Mouse (Mus musculus) urinary bladder, postnatal 14 days (tissue): ENCODE results near the gene Mapk8ip1.
A peak's percentile ranks its signal among the peaks of the same experiment; 100 is the strongest.

Experiments used
- DNase-seq: peaks from one replicate; pipeline ENCODE4 v3.0.0; 2021; ENCODE audit warnings: low spot score

Gene Mapk8ip1

GRCm38 (mm10) chr2:92372767-92373436 is 28.2 kb downstream of the Mapk8ip1 start:
- DNase-seq, result peak; percentile 80

- no peak for DNase-seq
These were observed 28.9 kb downstream of the Mapk8ip1 start for GRCm38 (mm10) chr2:92371971-92372690.

GRCm38 (mm10) chr2:92370821-92371805 is 29.9 kb downstream of the Mapk8ip1 start:
- DNase-seq, result peak; percentile 92

DNA sequence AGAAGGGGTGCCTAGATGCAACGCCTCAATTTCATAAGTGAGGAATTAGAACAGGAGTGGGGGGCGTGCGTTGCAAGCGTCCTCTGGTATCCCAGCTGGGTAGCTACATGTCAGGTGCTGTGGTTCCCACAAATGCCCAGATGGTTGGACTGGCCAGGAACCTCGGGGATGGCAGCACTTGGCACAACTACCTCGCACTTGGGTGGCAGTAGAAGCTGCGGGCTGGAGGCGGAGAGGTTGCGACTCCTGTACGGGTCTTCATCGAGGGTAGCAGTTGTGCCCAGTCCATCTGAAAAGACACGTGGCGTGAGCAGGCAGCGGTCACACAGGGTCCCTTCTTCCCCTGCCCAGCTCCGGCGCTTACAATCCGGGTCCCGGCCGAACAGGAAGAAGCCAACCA is 30.7 kb downstream of the Mapk8ip1 start:
- DNase-seq, result no peak

DNA sequence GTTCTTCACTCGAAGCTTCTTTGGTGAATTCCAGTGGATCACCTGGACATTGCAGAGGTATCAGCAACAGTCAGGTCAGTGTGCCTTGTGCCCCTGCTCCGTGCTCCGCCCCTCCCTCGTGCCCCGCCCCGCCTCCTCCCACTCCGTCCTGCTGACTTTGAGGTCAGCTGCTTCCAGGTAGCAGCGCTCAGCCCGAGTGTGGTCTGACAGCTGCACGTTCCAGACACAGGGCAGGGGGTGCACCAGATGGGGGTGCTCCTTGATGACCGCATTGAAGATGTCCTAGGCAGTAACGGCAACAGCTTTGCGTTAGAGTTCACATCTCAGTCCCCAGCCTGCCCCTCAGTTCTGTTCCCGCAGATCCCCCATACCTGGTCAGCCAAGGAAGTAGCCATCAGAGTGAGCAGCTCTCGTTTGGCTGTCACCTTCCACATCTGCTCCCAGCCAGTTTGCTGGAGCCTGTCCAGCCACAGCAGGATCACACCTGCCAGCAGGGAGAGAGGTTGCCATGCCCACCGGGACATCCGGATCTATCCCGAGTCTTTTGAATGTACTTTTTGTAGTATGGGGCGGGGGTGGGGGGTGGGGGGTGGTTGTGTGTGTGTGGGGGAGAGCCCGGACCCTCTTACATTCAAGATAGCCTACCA is 33.6 kb downstream of the Mapk8ip1 start:
- no peak for DNase-seq

DNA sequence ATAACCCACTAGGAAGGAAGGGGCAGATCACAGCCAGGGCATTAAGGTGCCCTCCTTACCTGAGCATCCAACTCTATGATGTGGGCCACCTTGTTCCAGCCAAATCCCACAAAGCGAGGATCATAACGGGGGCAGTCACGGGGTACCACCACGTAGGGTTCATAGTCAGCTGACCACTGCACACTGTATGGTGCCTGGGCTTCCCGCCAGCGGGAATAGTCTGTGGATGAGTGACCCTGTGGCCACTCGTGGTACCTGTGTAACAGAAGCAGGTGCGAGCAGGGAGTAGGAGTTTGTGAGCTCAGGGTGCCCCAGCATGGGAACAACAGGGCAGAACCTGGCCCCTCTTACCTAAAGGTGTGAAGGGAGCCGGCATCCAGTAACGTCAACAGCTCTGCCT is 35.5 kb downstream of the Mapk8ip1 start:
- DNase-seq, result no peak

DNA sequence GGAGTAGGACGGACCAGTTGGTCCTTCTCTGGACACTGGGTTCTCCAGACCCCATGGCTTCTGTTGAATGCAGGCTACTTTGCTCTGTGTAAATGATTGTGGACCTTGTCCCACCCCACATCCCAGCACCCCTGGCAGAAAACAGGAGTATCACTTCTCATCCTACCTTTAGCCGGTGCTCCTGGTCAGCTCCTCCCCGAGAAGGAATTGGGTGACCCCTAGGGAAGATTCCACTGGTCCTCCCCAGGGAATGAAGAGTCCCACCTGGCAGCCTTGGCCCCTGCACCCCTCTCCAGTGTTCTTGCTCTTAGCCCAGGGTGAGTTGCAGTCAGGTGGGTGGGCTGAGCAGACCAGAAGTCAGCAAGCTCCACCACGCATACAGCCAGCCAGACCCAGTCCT is 37.0 kb downstream of the Mapk8ip1 start:
- no peak for DNase-seq

DNA sequence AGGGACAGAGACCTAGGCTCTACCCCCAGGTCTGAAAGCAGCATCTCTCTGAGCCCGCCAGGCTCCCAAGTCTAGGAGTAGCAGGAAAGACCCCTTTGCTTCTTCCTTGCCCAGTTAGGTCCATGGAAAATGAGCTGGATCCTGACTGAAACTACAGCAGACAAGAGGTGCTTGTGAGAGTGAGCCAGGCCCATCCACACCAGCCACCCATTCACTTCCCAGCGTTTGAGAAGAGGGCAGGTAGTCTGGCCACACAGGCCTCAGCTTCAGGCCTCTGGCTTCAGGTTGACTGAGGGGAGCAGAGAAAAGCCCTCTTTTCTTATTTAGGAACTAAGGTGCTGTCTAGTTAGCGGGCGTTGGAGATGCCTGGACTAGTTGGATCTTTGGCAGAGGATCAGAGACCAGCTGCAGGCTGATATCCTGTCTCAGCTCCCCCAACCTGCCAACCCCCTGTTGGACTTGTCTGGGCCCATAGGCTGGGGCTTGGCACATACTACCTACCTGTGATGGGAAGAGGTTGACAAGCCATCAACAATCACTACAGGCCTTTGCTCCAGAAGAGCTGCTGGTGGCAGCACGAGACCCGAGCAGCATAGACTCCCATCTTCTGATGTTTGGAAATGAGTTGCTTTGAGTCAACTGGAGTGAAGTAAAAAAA is 38.4 kb downstream of the Mapk8ip1 start:
- no peak for DNase-seq

GRCm38 (mm10) chr2:92361795-92362194 is 39.3 kb downstream of the Mapk8ip1 start:
- DNase-seq, result no peak

GRCm38 (mm10) chr2:92360893-92361292 is 40.2 kb downstream of the Mapk8ip1 start:
- DNase-seq, result no peak

DNA sequence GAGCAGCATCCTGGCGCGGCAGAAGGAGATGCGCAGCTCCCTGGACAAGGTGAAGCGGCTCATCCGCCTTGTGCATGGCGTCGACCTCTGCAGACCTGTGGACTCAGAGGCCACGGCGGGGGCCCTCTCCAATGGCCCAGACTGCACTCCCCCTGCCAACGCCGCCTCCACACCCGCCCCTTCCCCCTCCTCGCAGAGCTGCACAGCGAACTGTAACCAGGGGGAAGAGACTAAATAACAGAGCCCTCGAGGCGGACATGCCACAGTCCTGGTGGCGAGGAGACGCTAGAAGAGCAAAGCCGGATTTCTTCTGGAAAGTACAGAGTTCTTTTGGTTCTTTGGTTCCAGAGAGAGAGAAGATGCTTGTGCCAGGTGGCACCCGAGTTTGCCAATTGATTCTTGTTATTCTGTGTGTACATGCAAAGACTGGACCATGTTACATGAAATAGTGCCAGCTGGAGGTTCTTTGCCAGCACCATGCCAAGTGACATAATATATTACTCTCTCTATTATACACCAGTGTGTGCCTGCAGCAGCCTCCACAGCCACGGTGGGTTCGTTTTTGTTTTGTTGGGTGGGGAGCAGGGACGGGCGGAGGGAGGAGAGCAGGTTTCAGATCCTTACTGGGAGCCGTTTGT is 40.8 kb downstream of the Mapk8ip1 start:
- DNase-seq, result no peak

GRCm38 (mm10) chr2:92359301-92359700 is 41.8 kb downstream of the Mapk8ip1 start:
- DNase-seq, result no peak

GRCm38 (mm10) chr2:92354224-92354623 is 46.8 kb downstream of the Mapk8ip1 start:
- no peak for DNase-seq

DNA sequence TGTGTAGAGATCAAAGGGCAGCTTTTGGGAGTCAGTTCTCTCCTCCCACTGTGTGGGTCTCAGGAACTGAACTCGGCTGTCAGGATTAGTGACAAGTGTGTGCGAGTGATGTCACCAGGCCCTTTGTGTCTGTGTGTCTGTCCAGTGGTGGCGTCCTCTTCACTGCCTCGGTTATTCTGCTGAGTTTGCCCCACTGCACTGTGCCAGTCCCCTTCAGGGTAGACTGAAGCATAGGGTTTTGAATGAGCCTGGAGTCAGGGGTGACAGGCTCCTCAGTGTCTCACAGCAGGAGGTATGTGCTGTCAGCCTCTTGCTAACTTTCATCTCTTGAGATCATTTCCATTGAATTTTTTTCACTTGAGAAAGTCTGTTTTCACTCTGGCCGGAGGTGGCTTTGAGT is 47.7 kb downstream of the Mapk8ip1 start:
- DNase-seq, result no peak

DNA sequence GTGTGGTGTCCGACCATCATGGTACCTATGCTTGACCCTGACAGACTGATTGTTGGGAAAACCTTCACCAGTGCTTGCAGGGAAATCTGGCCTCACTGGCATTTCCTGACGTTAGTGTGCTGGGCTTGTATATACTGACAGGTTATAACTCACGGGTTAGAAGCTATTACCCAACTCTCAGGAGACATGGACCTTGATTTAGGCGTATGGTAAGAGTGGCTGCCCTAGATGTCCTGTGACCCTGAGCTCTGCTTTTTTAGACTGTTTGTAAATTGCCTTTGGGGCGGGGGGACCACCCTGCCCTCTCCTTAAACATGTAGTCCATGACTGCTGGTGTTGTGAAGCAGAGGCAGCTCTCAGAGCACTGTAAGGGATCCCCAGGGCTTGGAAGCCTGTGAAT is 50.4 kb downstream of the Mapk8ip1 start:
- DNase-seq, result no peak

GRCm38 (mm10) chr2:92349589-92350425 is 51.3 kb downstream of the Mapk8ip1 start:
- DNase-seq, result no peak

- DNase-seq, result no peak
These were observed 53.9 kb downstream of the Mapk8ip1 start for GRCm38 (mm10) chr2:92347191-92347590.

- DNase-seq, result no peak
These were observed 58.6 kb downstream of the Mapk8ip1 start for GRCm38 (mm10) chr2:92342418-92342817.
